Comparison of ENCODE assay signal across 11 mouse cellular contexts in genomic region chr1:118895026-118895762, GRCm38 (mm10).
DNase-seq lines count a peak whose midpoint lies in the region; ATAC-seq and TF ChIP-seq lines count a peak whose summit lies in the region.
"Had no signal": no experiment of that assay in that cellular context is flagged by ENCODE, and none has a peak within 500 bp of the region (broad histone marks: within the 10 kb centered on the region; RNA-seq: fewer than 3 reads in every experiment).

No protein-coding gene starts in this region.

- ATAC-seq in heart, embryonic 11.5 days (replicated peaks; ENCODE audit: insufficient number of reproducible peaks, low FRiP score, low TSS enrichment): 0 out of 2 replicates have a peak, but pooled peaks have one; percentile 58

- H3K36me3 ChIP-seq in kidney, adult 2 months (ENCODE audit: control insufficient read depth, insufficient read depth, low read length): no peaks in the 10 kb centered on the region
- no peaks in the 10 kb centered on the region for H3K36me3 ChIP-seq in heart, embryonic 11.5 days (ENCODE audit: control insufficient read depth, insufficient read depth, low read length)
- H3K36me3 ChIP-seq: embryonic facial prominence, embryonic 12.5 days had no signal

- no peaks in the 10 kb centered on the region for H3K9me3 ChIP-seq in heart, embryonic 11.5 days (replicated peaks; ENCODE audit: control insufficient read depth, low read length)
- H3K9me3 ChIP-seq: embryonic facial prominence, embryonic 12.5 days had no signal

- no peak overlapping the region for H3K4me3 ChIP-seq in kidney, adult 2 months (ENCODE audit: insufficient read depth, low read depth, low read length)
- no peak overlapping the region for H3K4me3 ChIP-seq in gastrocnemius, adult 2 months
- no peak overlapping the region for H3K4me3 ChIP-seq in heart, embryonic 11.5 days (ENCODE audit: low read depth, low read length)
- H3K4me3 ChIP-seq: embryonic facial prominence, embryonic 12.5 days had no signal

- no peak overlapping the region for H3K4me2 ChIP-seq in heart, embryonic 11.5 days
- H3K4me2 ChIP-seq: embryonic facial prominence, embryonic 12.5 days had no signal

- WGBS in kidney, adult 2 months: 82% methylated on average over 9 of the region's 9 CpGs
- 79% methylated on average over 9 of the region's 9 CpGs for WGBS in heart, embryonic 11.5 days (ENCODE audit: insufficient replicate concordance)

- TF ChIP-seq POLR2A in kidney, adult 2 months (IDR thresholded peaks at IDR 0.05; ENCODE audit: low read depth, low read length): no peak

- DNase-seq in kidney, postnatal 4 days: peak; percentile 48 to 63
- no peak for DNase-seq in kidney, adult 2 months
- peak; percentile 73 for DNase-seq in gastrocnemius, adult 2 months
- DNase-seq in lung, postnatal 36 days: peak; percentile 26
- DNase-seq in spleen, postnatal 14 days (ENCODE audit: low spot score in 2 of 2): no peak
- no peak for DNase-seq in natural killer cell, adult 2 months (ENCODE audit: low spot score in 2 of 2)
- DNase-seq: right cerebral cortex, postnatal 14 days; thymus, adult 2 months had no signal

- TF ChIP-seq CTCF in kidney, adult 2 months (conservative IDR thresholded peaks at IDR 0.05; ENCODE audit: insufficient read depth, insufficient read length, low read depth, low read length): no peak
- TF ChIP-seq CTCF in gastrocnemius, adult 2 months (IDR thresholded peaks at IDR 0.05): no peak

- intact Hi-C loops in gastrocnemius, adult 2 months (cut with DNase I): no loop called here

- H3K9ac ChIP-seq in heart, embryonic 11.5 days (ENCODE audit: low read depth, low read length): no peak overlapping the region
- H3K9ac ChIP-seq: embryonic facial prominence, embryonic 12.5 days had no signal

- H3K4me1 ChIP-seq in kidney, adult 2 months (ENCODE audit: control insufficient read depth, insufficient read depth, low read length): no peaks in the 10 kb centered on the region
- no peaks in the 10 kb centered on the region for H3K4me1 ChIP-seq in heart, embryonic 11.5 days (ENCODE audit: control insufficient read depth, insufficient read depth, low read length)

- H3K27me3 ChIP-seq in kidney, adult 2 months (replicated peaks; ENCODE audit: control insufficient read depth, insufficient read depth, low read length): no peaks in the 10 kb centered on the region
- H3K27me3 ChIP-seq in heart, embryonic 11.5 days (ENCODE audit: control insufficient read depth, insufficient read depth, low read length): no peaks in the 10 kb centered on the region
- H3K27me3 ChIP-seq: embryonic facial prominence, embryonic 12.5 days had no signal

- H3K27ac ChIP-seq in kidney, adult 2 months (ENCODE audit: insufficient read depth, low read depth, low read length): no peak overlapping the region
- no peak overlapping the region for H3K27ac ChIP-seq in gastrocnemius, adult 2 months
- H3K27ac ChIP-seq in heart, embryonic 11.5 days (ENCODE audit: low read depth, low read length): no peak overlapping the region
- H3K27ac ChIP-seq: embryonic facial prominence, embryonic 12.5 days; kidney, postnatal 0 days had no signal

Comparison
In these comparisons a context has a peak if more than half of its experiments do, and no peak if none do; other contexts are left out.
1. DNase-seq: peak in kidney, postnatal 4 days (2 of 2), gastrocnemius, adult 2 months (single experiment) and lung, postnatal 36 days (single experiment); none in kidney, adult 2 months (single experiment), spleen, postnatal 14 days (0 of 2) and natural killer cell, adult 2 months (0 of 2).